Mouse (Mus musculus) liver, embryonic 14.5 days (tissue): ENCODE measurements at regions not wholly inside any gene's neighbourhood (a gene's known extent, or its start where the extent isn't known, plus 50 kb on each side); places are given as distances from the start of the nearest gene placed in this dataset.

Experiments used
- CTCF ChIP-seq: IDR thresholded peaks from 2 replicates; pipeline ENCODE4 v1.5.1; 2016; ENCODE audit warnings: antibody characterized with exemption, low read depth, control low read depth
- EP300 ChIP-seq: IDR thresholded peaks from 2 replicates; pipeline ENCODE4 v1.6.1; 2016; ENCODE audit warnings: antibody characterized with exemption, low read depth

- TF ChIP-seq CTCF (no peak), EP300 (no peak)
Measured at GRCm38 (mm10) chr8:40227262-40227661, 447.6 kb upstream of the Adam24 start.
